Mouse (Mus musculus) cerebellum, adult 2 months (tissue): Measurements from ENCODE around the gene Foxn1. TPM values are rescaled to one million over a fixed set of nuclear protein-coding genes. Genes with fewer than 3 reads are reported as not detected.

ENCODE experiments used
- DNase-seq, 2 experiments: peaks; one replicate each; pipeline ENCODE4 v3.0.0; 2021
- H3K27ac ChIP-seq: fragments of 200-500 bp; 2 replicates; pipeline ENCODE4 v1.5.1; 2012; ENCODE audit warnings: low read length, control low read depth, inconsistent platforms; ENCODE audit not compliant: insufficient read depth
- H3K27me3 ChIP-seq: fragments of 200-500 bp; 2 replicates; pipeline ENCODE4 v1.6.1; 2012; ENCODE audit warnings: inconsistent platforms, mild to moderate bottlenecking, low read length, moderate library complexity; ENCODE audit not compliant: control insufficient read depth, insufficient read depth
- H3K4me1 ChIP-seq: fragments of 200-500 bp; 2 replicates; pipeline ENCODE4 v1.6.1; 2011; ENCODE audit warnings: low read length; ENCODE audit not compliant: control insufficient read depth, insufficient read depth
- H3K4me3 ChIP-seq: fragments of 200-500 bp; replicated peaks from 2 replicates; pipeline ENCODE3; 2011; ENCODE audit warnings: mild to moderate bottlenecking, low read depth, low read length, control low read depth; ENCODE audit not compliant: insufficient read depth
- CTCF ChIP-seq: fragments of 200-500 bp; IDR thresholded peaks from 2 replicates; pipeline ENCODE4 v1.5.1; 2011; ENCODE audit warnings: low read depth, mild to moderate bottlenecking, control low read depth, low read length, moderate library complexity, borderline replicate concordance; ENCODE audit not compliant: insufficient read depth
- POLR2A ChIP-seq: fragments of 200-500 bp; IDR thresholded peaks from 2 replicates; pipeline ENCODE4 v1.6.1; 2011; ENCODE audit warnings: low read length, control low read depth, borderline replicate concordance; ENCODE audit not compliant: insufficient read depth
- WGBS: fragments of 180-500 bp; shearing (Covaris S2); methylation state at CpG from one replicate; pipeline ENCODE4 v1.1.7; 2018; 5-methylcytosine and 5-hydroxymethylcytosine counted together
- polyA plus RNA-seq: library from polyadenylated mRNA; depleted of rRNA; stranded (reverse); fragments of >200 nt; gene quantifications from 2 replicates; pipeline ENCODE4 v1.2.3, GENCODE M21; 2012

The Foxn1 gene
- polyA plus RNA-seq, 1 experiment: not detected

- Histone ChIP-seq H3K4me3 (peak overlapping the region; percentile 2), H3K27ac (no peak overlapping the region), H3K4me1 (peaks cover 7% of the 10 kb centered on the region; the same call in 1 of the 2 replicates), H3K27me3 (no peaks in the 10 kb centered on the region)
- no peak for TF ChIP-seq CTCF
- 55% methylated on average over 8 of the region's 8 CpGs for WGBS
- DNase-seq: peak in 1 of 2 experiments; percentile 32
Observed at GRCm38 (mm10) chr11:78344890-78345715, 41.3 kb downstream of the Foxn1 start.

- Histone ChIP-seq H3K4me1 (peaks cover 7% of the 10 kb centered on the region; the same call in 1 of the 2 replicates), H3K27ac (no peak overlapping the region), H3K4me3 (peak overlapping the region; percentile 57), H3K27me3 (no peaks in the 10 kb centered on the region)
- TF ChIP-seq POLR2A (no peak), CTCF (no peak)
- WGBS: 68% methylated on average over 6 of the region's 6 CpGs
- DNase-seq: no peak
Observed at GRCm38 (mm10) chr11:78344328-78344889, 41.9 kb downstream of the Foxn1 start.

- Histone ChIP-seq H3K27ac (no peak within 1 kb of the TSS), H3K4me1 (peaks cover 7% of the 10 kb centered on the region; the same call in 1 of the 2 replicates), H3K27me3 (no peaks in the 10 kb centered on the region), H3K4me3 (peak within 1 kb of the TSS; percentile 57)
- 2% methylated on average over 64 of the region's 66 CpGs for WGBS
- TF ChIP-seq POLR2A (no peak), CTCF (no peak)
- DNase-seq: peak; percentile 74 to 77
Observed at GRCm38 (mm10) chr11:78343381-78344327, 42.7 kb downstream of the Foxn1 start, which contains the start of gene Unc119. Gene Unc119, plus strand, starts transcription at chr11:78343482.

GRCm38 (mm10) chr11:78341702-78342101, 44.7 kb downstream of the Foxn1 start:
- TF ChIP-seq CTCF (no peak), POLR2A (no peak)
- Histone ChIP-seq H3K27me3 (no peaks in the 10 kb centered on the region), H3K4me3 (no peak overlapping the region), H3K27ac (no peak overlapping the region), H3K4me1 (peaks cover 7% of the 10 kb centered on the region; the same call in 1 of the 2 replicates)
- WGBS: 83% methylated on average over 12 of the region's 12 CpGs
- no peak for DNase-seq

- 95% methylated on average over 8 of the region's 8 CpGs for WGBS
- Histone ChIP-seq H3K4me3 (no peak overlapping the region), H3K4me1 (no peaks in the 10 kb centered on the region), H3K27ac (no peak overlapping the region), H3K27me3 (no peaks in the 10 kb centered on the region)
- DNase-seq: no peak
- TF ChIP-seq POLR2A: no peak
- no peak for TF ChIP-seq CTCF
Observed at GRCm38 (mm10) chr11:78337040-78337439, 49.3 kb downstream of the Foxn1 start.

GRCm38 (mm10) chr11:78333992-78334391, 52.4 kb downstream of the Foxn1 start:
- Histone ChIP-seq H3K27ac (no peak overlapping the region), H3K27me3 (no peaks in the 10 kb centered on the region), H3K4me1 (no peaks in the 10 kb centered on the region), H3K4me3 (no peak overlapping the region)
- WGBS: 88% methylated on average over 5 of the region's 5 CpGs
- TF ChIP-seq CTCF (no peak), POLR2A (no peak)
- no peak for DNase-seq

GRCm38 (mm10) chr11:78332676-78333075, 53.7 kb downstream of the Foxn1 start:
- Histone ChIP-seq H3K4me3 (no peak overlapping the region), H3K27me3 (no peaks in the 10 kb centered on the region), H3K4me1 (no peaks in the 10 kb centered on the region), H3K27ac (no peak overlapping the region)
- 92% methylated on average over 12 of the region's 12 CpGs for WGBS
- no peak for DNase-seq
- TF ChIP-seq CTCF: no peak
- TF ChIP-seq POLR2A: no peak
